ENCODE assay signal across 11 mouse cellular contexts in genomic region chr10:14978093-14978755, GRCm38 (mm10).
A peak's percentile ranks its signal among the peaks of the same experiment; 100 is the strongest.
DNase-seq lines count a peak whose midpoint lies in the region; ATAC-seq lines count a peak whose summit lies in the region.
"Had no signal": no experiment of that assay in that cellular context is flagged by ENCODE, and none has a peak within 500 bp of the region (broad histone marks: within the 10 kb centered on the region; RNA-seq: fewer than 3 reads in every experiment).

No protein-coding gene starts in this region.

- H3K9me3 ChIP-seq in kidney, embryonic 14.5 days (ENCODE audit: control insufficient read depth, low read length), result no peaks in the 10 kb centered on the region
- H3K9me3 ChIP-seq: embryonic facial prominence, embryonic 12.5 days; midbrain, embryonic 10.5 days had no signal

- no peaks in the 10 kb centered on the region for H3K27me3 ChIP-seq in kidney, embryonic 14.5 days (ENCODE audit: control insufficient read depth, insufficient read depth, low read length)
- H3K27me3 ChIP-seq: embryonic facial prominence, embryonic 12.5 days had no signal

- H3K4me3 ChIP-seq in kidney, embryonic 14.5 days (ENCODE audit: low read length), result no peak overlapping the region
- H3K4me3 ChIP-seq: embryonic facial prominence, embryonic 12.5 days; midbrain, embryonic 10.5 days had no signal

- no peak overlapping the region for H3K9ac ChIP-seq in kidney, embryonic 14.5 days (ENCODE audit: low read depth, low read length)
- H3K9ac ChIP-seq: embryonic facial prominence, embryonic 12.5 days had no signal

- DNase-seq in kidney, postnatal 25 days, result no peak
- peak; percentile 59 for DNase-seq in 3T3-L1 (ENCODE audit: low read depth, low spot score)
- peak; percentile 3 for DNase-seq in brain, adult 2 months (ENCODE audit: low read depth, low spot score)
- DNase-seq in heart, postnatal 14 days, result peak; percentile 12 to 45
- no peak for DNase-seq in left cerebral cortex, adult 8-10 months (ENCODE audit: low spot score in 2 of 2)
- DNase-seq in gastrocnemius, adult 8-10 months (ENCODE audit: low spot score in 2 of 2), result no peak

- WGBS in kidney, embryonic 14.5 days, result 64% methylated on average over 4 of the region's 4 CpGs

- ATAC-seq in kidney, embryonic 14.5 days (ENCODE audit: low FRiP score, low TSS enrichment), result peak; percentile 69; the same call in 1 of the 2 replicates
- ATAC-seq in granulocyte monocyte progenitor cell, adult 5-6 weeks (replicated peaks; ENCODE audit: poor library complexity, severe bottlenecking), result no peak
- ATAC-seq: activated CD4-positive, CD25-positive, alpha-beta regulatory T cell, adult 4 months had no signal

- intact Hi-C loops in heart, postnatal 14 days (cut with DNase I), result no loop called here

- H3K27ac ChIP-seq in kidney, embryonic 14.5 days (ENCODE audit: low read depth, low read length), result peak overlapping the region; percentile 26; the same call in 1 of the 2 replicates
- H3K27ac ChIP-seq: embryonic facial prominence, embryonic 12.5 days; midbrain, embryonic 10.5 days had no signal

- H3K4me2 ChIP-seq in kidney, embryonic 14.5 days (replicated peaks; ENCODE audit: low read depth, low read length), result no peak overlapping the region
- H3K4me2 ChIP-seq: embryonic facial prominence, embryonic 12.5 days had no signal

- no peaks in the 10 kb centered on the region for H3K4me1 ChIP-seq in kidney, embryonic 14.5 days (ENCODE audit: control insufficient read depth, insufficient read depth, low read length)
- H3K4me1 ChIP-seq: midbrain, embryonic 10.5 days had no signal

- no peaks in the 10 kb centered on the region for H3K36me3 ChIP-seq in kidney, embryonic 14.5 days (ENCODE audit: control insufficient read depth, insufficient read depth, low read length)
- H3K36me3 ChIP-seq: embryonic facial prominence, embryonic 12.5 days; midbrain, embryonic 10.5 days had no signal

Comparison
In these comparisons a context has a peak if more than half of its experiments do, and no peak if none do; other contexts are left out.
1. DNase-seq: peak in 3T3-L1 (single experiment), brain, adult 2 months (single experiment) and heart, postnatal 14 days (2 of 2); none in kidney, postnatal 25 days (0 of 2), left cerebral cortex, adult 8-10 months (0 of 2) and gastrocnemius, adult 8-10 months (0 of 2).